8 mouse cellular contexts compared by ENCODE assay signal in the genomic region with DNA sequence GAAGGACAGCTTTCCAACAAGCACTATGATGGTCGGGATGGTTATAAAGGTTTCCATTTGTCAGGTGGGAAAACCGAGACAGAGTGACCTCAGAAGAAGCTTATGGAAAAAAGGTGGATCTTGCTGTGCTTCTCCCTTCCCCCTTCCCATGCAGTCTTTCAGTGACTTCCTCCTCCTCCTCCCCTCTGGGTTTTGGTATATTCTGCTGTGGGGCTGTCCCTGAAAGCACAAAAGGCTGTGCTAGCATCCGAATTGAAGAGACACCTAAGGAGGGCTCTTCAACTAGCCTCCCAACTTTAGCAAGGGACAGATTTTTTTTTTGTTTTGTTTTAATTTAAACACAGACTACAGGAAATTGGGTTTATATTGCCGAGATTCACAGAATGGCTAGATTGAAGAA. TPM values are rescaled to one million over a fixed set of nuclear protein-coding genes. Genes with fewer than 3 reads are reported as not detected.
DNase-seq lines count a peak whose midpoint lies in the region; ATAC-seq and TF ChIP-seq lines count a peak whose summit lies in the region.

No protein-coding gene starts in this region.

- H3K36me3 ChIP-seq in liver, embryonic 11.5 days (ENCODE audit: control insufficient read depth, insufficient read depth, low read length): no peaks in the 10 kb centered on the region
- H3K36me3 ChIP-seq in liver, postnatal 0 days (replicated peaks; ENCODE audit: insufficient read depth, low read length): no peaks in the 10 kb centered on the region
- no peaks in the 10 kb centered on the region for H3K36me3 ChIP-seq in embryonic facial prominence, embryonic 13.5 days
- no peaks in the 10 kb centered on the region for H3K36me3 ChIP-seq in intestine, embryonic 15.5 days
- H3K36me3 ChIP-seq in small intestine, adult 2 months (ENCODE audit: control insufficient read depth, insufficient read depth, low read length): no peaks in the 10 kb centered on the region

- peaks cover 62% of the 10 kb centered on the region for H3K27me3 ChIP-seq in liver, embryonic 11.5 days (replicated peaks; ENCODE audit: control insufficient read depth, insufficient read depth, low read length)
- peaks cover 45% of the 10 kb centered on the region for H3K27me3 ChIP-seq in liver, postnatal 0 days (ENCODE audit: insufficient read depth, low read length)
- peaks cover 50% of the 10 kb centered on the region for H3K27me3 ChIP-seq in embryonic facial prominence, embryonic 13.5 days
- peaks cover 24% of the 10 kb centered on the region for H3K27me3 ChIP-seq in intestine, embryonic 15.5 days (replicated peaks)
- no peaks in the 10 kb centered on the region for H3K27me3 ChIP-seq in small intestine, adult 2 months (ENCODE audit: control insufficient read depth, insufficient read depth, low read length)

- peak overlapping the region; percentile 57; the same call in 1 of the 2 replicates for H3K4me3 ChIP-seq in liver, embryonic 11.5 days (ENCODE audit: low read depth, low read length)
- H3K4me3 ChIP-seq in liver, postnatal 0 days (ENCODE audit: low read depth, low read length): no peak overlapping the region
- peak overlapping the region; percentile 73 for H3K4me3 ChIP-seq in embryonic facial prominence, embryonic 13.5 days
- peak overlapping the region; percentile 73 for H3K4me3 ChIP-seq in intestine, embryonic 15.5 days (replicated peaks)
- peak overlapping the region; percentile 89 for H3K4me3 ChIP-seq in small intestine, adult 2 months (ENCODE audit: low read depth, low read length)

- TF ChIP-seq CTCF in liver, postnatal 0 days (IDR thresholded peaks at IDR 0.05; ENCODE audit: low read depth): no peak
- no peak for TF ChIP-seq CTCF in small intestine, adult 2 months (IDR thresholded peaks at IDR 0.05; ENCODE audit: extremely low read depth, insufficient read length, insufficient replicate concordance, low read depth, low read length)

- no peak overlapping the region for H3K9ac ChIP-seq in liver, embryonic 11.5 days (ENCODE audit: low read depth, low read length)
- no peak overlapping the region for H3K9ac ChIP-seq in liver, postnatal 0 days (replicated peaks)
- H3K9ac ChIP-seq in embryonic facial prominence, embryonic 13.5 days: no peak overlapping the region
- H3K9ac ChIP-seq in intestine, embryonic 15.5 days: no peak overlapping the region

- DNase-seq in liver, embryonic 11.5 days (ENCODE audit: low spot score): no peak
- no peak for DNase-seq in liver, postnatal 0 days
- no peak for DNase-seq in spleen, adult 12 weeks (ENCODE audit: low spot score)
- DNase-seq in gastrocnemius, postnatal 10 days: no peak

- WGBS in liver, embryonic 11.5 days: 12% methylated on average over 4 of the region's 4 CpGs
- 10% methylated on average over 4 of the region's 4 CpGs for WGBS in liver, postnatal 0 days (ENCODE audit: insufficient replicate concordance)
- WGBS in embryonic facial prominence, embryonic 13.5 days: 7% methylated on average over 4 of the region's 4 CpGs
- WGBS in intestine, embryonic 15.5 days: 11% methylated on average over 4 of the region's 4 CpGs
- 12% methylated on average over 4 of the region's 4 CpGs for whole genome bisulfite sequencing in small intestine, adult 2 months

- no peaks in the 10 kb centered on the region for H3K9me3 ChIP-seq in liver, embryonic 11.5 days (ENCODE audit: control insufficient read depth, low read length)
- H3K9me3 ChIP-seq in liver, postnatal 0 days (ENCODE audit: low read length): no peaks in the 10 kb centered on the region
- H3K9me3 ChIP-seq in embryonic facial prominence, embryonic 13.5 days: no peaks in the 10 kb centered on the region
- no peaks in the 10 kb centered on the region for H3K9me3 ChIP-seq in intestine, embryonic 15.5 days

- TF ChIP-seq POLR2A in small intestine, adult 2 months (IDR thresholded peaks at IDR 0.05; ENCODE audit: low read depth, low read length): no peak

- TF ChIP-seq EP300 in liver, postnatal 0 days (IDR thresholded peaks at IDR 0.05; ENCODE audit: low read depth): no peak

- no peak for ATAC-seq in liver, embryonic 11.5 days (replicated peaks; ENCODE audit: low FRiP score)
- ATAC-seq in liver, postnatal 0 days: no peak
- no peak for ATAC-seq in embryonic facial prominence, embryonic 13.5 days (ENCODE audit: insufficient number of reproducible peaks, insufficient read depth, low FRiP score, low TSS enrichment, low read depth)
- no peak for ATAC-seq in intestine, embryonic 15.5 days
- no peak for ATAC-seq in monocyte, adult 5-6 weeks (replicated peaks; ENCODE audit: insufficient number of reproducible peaks, low FRiP score, low TSS enrichment, poor library complexity, severe bottlenecking)

- H3K4me1 ChIP-seq in liver, embryonic 11.5 days (replicated peaks; ENCODE audit: control insufficient read depth, insufficient read depth, low read length): no peaks in the 10 kb centered on the region; the same call in 1 of the 2 replicates
- H3K4me1 ChIP-seq in liver, postnatal 0 days (ENCODE audit: insufficient read depth): no peaks in the 10 kb centered on the region
- peaks cover 43% of the 10 kb centered on the region; the same call in 1 of the 2 replicates for H3K4me1 ChIP-seq in embryonic facial prominence, embryonic 13.5 days
- H3K4me1 ChIP-seq in intestine, embryonic 15.5 days (replicated peaks): 0 out of 2 replicates have a peak, but pooled peaks cover 9% of the 10 kb centered on the region
- H3K4me1 ChIP-seq in small intestine, adult 2 months (ENCODE audit: control insufficient read depth, insufficient read depth, insufficient read length, low read length): peaks cover 7% of the 10 kb centered on the region; the same call in 1 of the 2 replicates

- peak overlapping the region; percentile 77 for H3K4me2 ChIP-seq in liver, embryonic 11.5 days
- no peak overlapping the region for H3K4me2 ChIP-seq in liver, postnatal 0 days (ENCODE audit: low read depth, low read length)
- peak overlapping the region; percentile 88 for H3K4me2 ChIP-seq in embryonic facial prominence, embryonic 13.5 days
- peak overlapping the region; percentile 93 for H3K4me2 ChIP-seq in intestine, embryonic 15.5 days (replicated peaks)

- no peak overlapping the region for H3K27ac ChIP-seq in liver, embryonic 11.5 days (ENCODE audit: low read depth, low read length)
- H3K27ac ChIP-seq in liver, postnatal 0 days (ENCODE audit: low read depth): no peak overlapping the region
- H3K27ac ChIP-seq in embryonic facial prominence, embryonic 13.5 days: no peak overlapping the region
- H3K27ac ChIP-seq in intestine, embryonic 15.5 days: no peak overlapping the region
- no peak overlapping the region for H3K27ac ChIP-seq in small intestine, adult 2 months (ENCODE audit: insufficient read depth, low read depth, low read length)

RNA-seq across cellular contexts. Expression of gene Igsf9b, which starts 1.7 kb away (rescaled TPM):
- polyA plus RNA-seq in liver, embryonic 11.5 days (2014; fragmentation: Nextera tagmentation; extraction: Ambion mirVana): 0.25 and 0.48 TPM in 2 replicates
- polyA plus RNA-seq in liver, postnatal 0 days (2015; fragmentation: Nextera tagmentation; extraction: Ambion mirVana): 0.01 TPM in 2 replicates
- 3.0 and 4.4 TPM in 2 replicates for polyA plus RNA-seq in embryonic facial prominence, embryonic 13.5 days (2015; fragmentation: Nextera tagmentation; extraction: Ambion mirVana)
- polyA plus RNA-seq in intestine, embryonic 15.5 days (2015; fragmentation: Nextera tagmentation; extraction: Ambion mirVana): 4.4 and 4.7 TPM in 2 replicates
- polyA plus RNA-seq in small intestine, adult 2 months (2012; rRNA removed): 1.5 and 2.6 TPM in 2 replicates
- 1 to 10 TPM; 4.6 to 7.4 TPM for total RNA-seq in gastrocnemius, postnatal 10 days (2021)
- total RNA-seq in monocyte, adult 5-6 weeks (2017): 0.10 TPM in 1 of 3 replicates, not detected in the others
